Mouse (Mus musculus): ENCODE measurements around the gene Ylpm1.
A peak's percentile ranks its signal among the peaks of the same experiment; 100 is the strongest.

- TF ChIP-seq CTCF (IDR thresholded peaks at IDR 0.05; ENCODE audit: extremely low read depth, insufficient read depth, insufficient read length, insufficient replicate concordance): peak; percentile 63; the same call in 1 of the 2 replicates
- no peak for TF ChIP-seq POLR2A (IDR thresholded peaks at IDR 0.05; ENCODE audit: low read depth, low read length)
These were observed 96.1 kb downstream of the Ylpm1 start for GRCm38 (mm10) chr12:85092214-85092613.

All from spleen, adult 2 months (tissue).